Mouse (Mus musculus): ENCODE data around the gene Arhgap18. TPM values are rescaled to one million over a fixed set of nuclear protein-coding genes. Genes with fewer than 3 reads are reported as not detected.

Gene Arhgap18
- total RNA-seq, 4 experiments from 2014 or later: 10.6 to 19.2 (median 12.6) TPM

- DNase-seq (ENCODE audit: low spot score): peak; percentile 75
These were observed 75.4 kb downstream of the Arhgap18 start for GRCm38 (mm10) chr10:26828412-26829137.

- DNase-seq (ENCODE audit: low spot score): no peak
These were observed 78.8 kb downstream of the Arhgap18 start for GRCm38 (mm10) chr10:26832068-26832467.

GRCm38 (mm10) chr10:26832669-26833249 lies 79.5 kb downstream of the Arhgap18 start:
- DNase-seq (ENCODE audit: low spot score): no peak

GRCm38 (mm10) chr10:26833393-26833792 lies 80.2 kb downstream of the Arhgap18 start:
- no peak for DNase-seq (ENCODE audit: low spot score)

GRCm38 (mm10) chr10:26849311-26849710 lies 96.1 kb downstream of the Arhgap18 start:
- DNase-seq (ENCODE audit: low spot score): no peak

- DNase-seq (ENCODE audit: low spot score): no peak
These were observed 96.6 kb downstream of the Arhgap18 start for GRCm38 (mm10) chr10:26849854-26850253.

- no peak for DNase-seq (ENCODE audit: low spot score)
These were observed 101.4 kb downstream of the Arhgap18 start for GRCm38 (mm10) chr10:26854556-26855100.

GRCm38 (mm10) chr10:26855851-26856535 lies 102.8 kb downstream of the Arhgap18 start:
- no peak for DNase-seq (ENCODE audit: low spot score)

- DNase-seq (ENCODE audit: low spot score): no peak
These were observed 104.4 kb downstream of the Arhgap18 start for GRCm38 (mm10) chr10:26857583-26857982.

- no peak for DNase-seq (ENCODE audit: low spot score)
These were observed 105.3 kb downstream of the Arhgap18 start for GRCm38 (mm10) chr10:26858537-26858936.

- no peak for DNase-seq (ENCODE audit: low spot score)
These were observed 108.0 kb downstream of the Arhgap18 start for GRCm38 (mm10) chr10:26861231-26861630.

- no peak for DNase-seq (ENCODE audit: low spot score)
These were observed 109.0 kb downstream of the Arhgap18 start for GRCm38 (mm10) chr10:26862207-26862606.

GRCm38 (mm10) chr10:26863982-26864381 lies 110.8 kb downstream of the Arhgap18 start:
- DNase-seq (ENCODE audit: low spot score): no peak

- DNase-seq (ENCODE audit: low spot score): no peak
These were observed 117.6 kb downstream of the Arhgap18 start for GRCm38 (mm10) chr10:26870802-26871201.

- no peak for DNase-seq (ENCODE audit: low spot score)
These were observed 124.1 kb downstream of the Arhgap18 start for GRCm38 (mm10) chr10:26877309-26877708.

- DNase-seq (ENCODE audit: low spot score): no peak
These were observed 125.8 kb downstream of the Arhgap18 start for GRCm38 (mm10) chr10:26878924-26879600.

- no peak for DNase-seq (ENCODE audit: low spot score)
These were observed 131.7 kb downstream of the Arhgap18 start for GRCm38 (mm10) chr10:26884949-26885348.

GRCm38 (mm10) chr10:26889226-26889625 lies 136.0 kb downstream of the Arhgap18 start:
- DNase-seq (ENCODE audit: low spot score): no peak

GRCm38 (mm10) chr10:26889754-26890153 lies 136.5 kb downstream of the Arhgap18 start:
- no peak for DNase-seq (ENCODE audit: low spot score)

GRCm38 (mm10) chr10:26890269-26890955 lies 137.2 kb downstream of the Arhgap18 start:
- peak; percentile 68 for DNase-seq (ENCODE audit: low spot score)

- no peak for DNase-seq (ENCODE audit: low spot score)
These were observed 139.9 kb downstream of the Arhgap18 start for GRCm38 (mm10) chr10:26893091-26893490.
